Mouse (Mus musculus) c-Kit-positive CD71-positive TER-119-positive erythroid progenitor cells, embryonic 14.5 days (primary cell): Measurements from ENCODE around the gene Map2.

Source experiments
- DNase-seq: peaks from one replicate; pipeline ENCODE4 v3.0.0-alpha.2; 2013; ENCODE audit warnings: low spot score

Map2 gene

GRCm38 (mm10) chr1:66205517-66205916 lies 30.4 kb downstream of the Map2 start:
- DNase-seq, result no peak

GRCm38 (mm10) chr1:66206904-66207303 lies 31.8 kb downstream of the Map2 start:
- no peak for DNase-seq

- no peak for DNase-seq
Observed at GRCm38 (mm10) chr1:66211074-66211791, 36.2 kb downstream of the Map2 start.

GRCm38 (mm10) chr1:66221497-66221896 lies 46.4 kb downstream of the Map2 start:
- DNase-seq, result no peak

GRCm38 (mm10) chr1:66223331-66223730 lies 48.3 kb downstream of the Map2 start:
- no peak for DNase-seq

GRCm38 (mm10) chr1:66226372-66227368 lies 51.6 kb downstream of the Map2 start:
- no peak for DNase-seq

- no peak for DNase-seq
Observed at GRCm38 (mm10) chr1:66228205-66228604, 53.1 kb downstream of the Map2 start.

- DNase-seq, result no peak
Observed at GRCm38 (mm10) chr1:66230345-66230744, 55.3 kb downstream of the Map2 start.

GRCm38 (mm10) chr1:66231963-66232362 lies 56.9 kb downstream of the Map2 start:
- DNase-seq, result no peak

GRCm38 (mm10) chr1:66244910-66245309 lies 69.8 kb downstream of the Map2 start:
- no peak for DNase-seq

- no peak for DNase-seq
Observed at GRCm38 (mm10) chr1:66251649-66252332, 76.7 kb downstream of the Map2 start.

GRCm38 (mm10) chr1:66252333-66252724 lies 77.3 kb downstream of the Map2 start:
- no peak for DNase-seq

- no peak for DNase-seq
Observed at GRCm38 (mm10) chr1:66263220-66263619, 88.1 kb downstream of the Map2 start.

- no peak for DNase-seq
Observed at GRCm38 (mm10) chr1:66266231-66266924, 91.3 kb downstream of the Map2 start.

- DNase-seq, result no peak
Observed at GRCm38 (mm10) chr1:66277663-66278062, 102.6 kb downstream of the Map2 start.

GRCm38 (mm10) chr1:66279222-66280009 lies 104.3 kb downstream of the Map2 start:
- no peak for DNase-seq

GRCm38 (mm10) chr1:66280152-66280551 lies 105.1 kb downstream of the Map2 start:
- no peak for DNase-seq

GRCm38 (mm10) chr1:66282447-66282846 lies 107.4 kb downstream of the Map2 start:
- DNase-seq, result no peak

- DNase-seq, result no peak
Observed at GRCm38 (mm10) chr1:66288987-66289386, 113.9 kb downstream of the Map2 start.

GRCm38 (mm10) chr1:66292121-66292881 lies 117.2 kb downstream of the Map2 start:
- no peak for DNase-seq
